Mouse (Mus musculus): Measurements from ENCODE around the gene Insrr. TPM values are rescaled to one million over a fixed set of nuclear protein-coding genes. Genes with fewer than 3 reads are reported as not detected.
"Not testable (repeated sequence)": the region's sequence is repeated elsewhere in the genome, so short reads cannot be mapped to it uniquely, and the experiment has no call there.

Gene Insrr
- polyA plus RNA-seq, 1 experiment from 2014 or later: 0.44 TPM

DNA sequence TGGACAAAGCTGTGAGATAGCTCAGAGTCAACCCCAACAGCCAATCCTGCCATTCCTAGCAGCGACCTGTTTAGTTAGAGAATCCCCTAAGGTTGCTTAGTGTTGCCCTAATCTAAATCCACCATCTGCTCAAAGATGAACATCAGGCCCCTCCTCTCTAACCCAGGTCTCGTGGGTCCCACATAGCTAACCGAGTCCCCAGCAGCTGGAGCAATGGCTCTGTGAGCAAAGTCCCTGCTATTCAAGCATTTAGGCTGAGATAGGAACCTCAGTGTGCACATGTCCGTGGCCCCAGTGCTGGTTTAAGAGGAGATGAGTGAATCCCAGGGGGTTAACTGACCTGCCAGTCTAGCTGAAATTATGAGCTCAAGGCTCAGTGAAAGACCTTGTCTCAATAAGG lies 49.4 kb downstream of the Insrr start:
- no peak overlapping the region for H3K9ac ChIP-seq
- no peak overlapping the region for H3K27ac ChIP-seq
- no peaks in the 10 kb centered on the region for H3K36me3 ChIP-seq
- H3K27me3 ChIP-seq (replicated peaks): no peaks in the 10 kb centered on the region
- ATAC-seq: no peak
- no peaks in the 10 kb centered on the region for H3K9me3 ChIP-seq
- no peaks in the 10 kb centered on the region for H3K4me1 ChIP-seq (replicated peaks)
- no peak overlapping the region for H3K4me2 ChIP-seq (replicated peaks)
- no peak overlapping the region for H3K4me3 ChIP-seq (replicated peaks)
- 68% methylated on average over 4 of the region's 4 CpGs for WGBS

DNA sequence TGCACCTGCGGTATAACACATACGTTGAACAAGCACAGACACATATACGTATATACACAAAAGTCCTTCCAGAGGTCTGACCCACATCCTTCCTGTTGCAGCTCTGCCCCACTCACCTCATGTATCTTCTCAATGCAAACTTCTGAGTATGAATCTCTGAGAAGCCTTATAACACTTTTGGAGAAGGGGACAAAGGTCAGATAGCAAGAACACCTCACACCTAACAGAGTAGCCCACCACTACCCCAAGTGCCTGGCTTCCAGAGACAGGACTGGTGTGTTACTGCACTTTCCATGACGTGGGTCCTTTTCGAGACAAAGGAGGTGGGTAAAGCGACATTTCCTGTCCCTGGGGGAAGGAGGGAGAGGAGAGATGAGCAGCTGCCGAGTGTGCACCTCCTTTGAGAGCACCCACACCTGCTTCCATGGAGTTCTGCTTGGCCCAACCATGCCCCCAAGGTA lies 49.9 kb downstream of the Insrr start, which contains the start of gene Sh2d2a:
Sh2d2a (plus strand) TSS at position 106 of the 461 bp plus-strand sequence.
- Histone ChIP-seq H3K4me3 (replicated peaks) (no peak within 1 kb of the TSS), H3K36me3 (no peaks in the 10 kb centered on the region), H3K9ac (no peak within 1 kb of the TSS), H3K4me1 (replicated peaks) (no peaks in the 10 kb centered on the region), H3K27me3 (replicated peaks) (no peaks in the 10 kb centered on the region), H3K9me3 (no peaks in the 10 kb centered on the region), H3K27ac (no peak within 1 kb of the TSS), H3K4me2 (replicated peaks) (no peak within 1 kb of the TSS)
- no peak for ATAC-seq
- 75% methylated on average over 7 of the region's 7 CpGs for WGBS

DNA sequence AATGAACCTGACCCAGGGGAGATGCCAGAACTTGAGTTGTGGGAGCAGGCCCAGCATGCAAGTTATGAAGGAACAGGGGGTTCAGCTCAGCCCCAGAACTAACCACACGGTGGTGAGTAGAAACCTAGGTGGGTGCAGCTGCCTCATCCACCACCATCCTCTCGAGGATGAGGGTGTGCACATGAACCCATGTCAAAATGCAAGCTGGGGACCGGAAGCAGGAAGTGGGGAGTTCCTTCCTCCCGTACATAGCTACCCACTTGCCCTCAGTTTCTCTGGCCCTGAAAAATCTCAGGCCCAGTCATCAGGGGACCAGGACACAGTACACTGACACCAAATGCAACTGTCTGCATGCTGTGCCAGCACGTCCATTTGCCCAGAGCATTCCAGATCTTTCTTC lies 50.9 kb downstream of the Insrr start:
- no peak overlapping the region for H3K4me2 ChIP-seq (replicated peaks)
- WGBS: 67% methylated on average over 5 of the region's 5 CpGs
- no peaks in the 10 kb centered on the region for H3K9me3 ChIP-seq
- no peak overlapping the region for H3K9ac ChIP-seq
- no peaks in the 10 kb centered on the region for H3K27me3 ChIP-seq (replicated peaks)
- H3K36me3 ChIP-seq: no peaks in the 10 kb centered on the region
- no peak overlapping the region for H3K4me3 ChIP-seq (replicated peaks)
- H3K27ac ChIP-seq: no peak overlapping the region
- H3K4me1 ChIP-seq (replicated peaks): no peaks in the 10 kb centered on the region
- ATAC-seq: no peak

DNA sequence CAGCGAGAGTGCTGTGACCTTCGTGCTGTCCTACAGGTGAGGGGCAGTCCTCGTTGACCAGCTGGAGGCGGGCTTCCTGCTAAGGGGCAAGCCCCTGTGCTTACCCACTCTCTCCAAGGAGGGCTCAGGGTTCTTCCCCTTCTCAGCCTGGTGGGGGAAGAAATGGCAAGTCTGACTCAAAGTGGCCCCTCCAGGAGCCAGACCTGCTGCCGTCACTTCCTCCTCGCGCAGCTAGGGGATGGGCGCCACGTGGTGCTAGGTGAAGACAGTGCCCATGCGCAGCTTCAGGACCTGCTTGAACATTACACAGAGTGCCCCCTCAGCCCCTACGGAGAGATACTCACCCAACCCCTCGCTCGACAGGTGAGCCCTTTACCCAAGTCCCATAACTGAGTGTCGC lies 52.4 kb downstream of the Insrr start:
- 77% methylated on average over 14 of the region's 14 CpGs for WGBS
- no peak overlapping the region for H3K9ac ChIP-seq
- H3K4me3 ChIP-seq (replicated peaks): no peak overlapping the region
- no peak overlapping the region for H3K27ac ChIP-seq
- H3K4me1 ChIP-seq (replicated peaks): no peaks in the 10 kb centered on the region
- no peaks in the 10 kb centered on the region for H3K27me3 ChIP-seq (replicated peaks)
- no peaks in the 10 kb centered on the region for H3K36me3 ChIP-seq
- no peaks in the 10 kb centered on the region for H3K9me3 ChIP-seq
- H3K4me2 ChIP-seq (replicated peaks): no peak overlapping the region
- no peak for ATAC-seq

DNA sequence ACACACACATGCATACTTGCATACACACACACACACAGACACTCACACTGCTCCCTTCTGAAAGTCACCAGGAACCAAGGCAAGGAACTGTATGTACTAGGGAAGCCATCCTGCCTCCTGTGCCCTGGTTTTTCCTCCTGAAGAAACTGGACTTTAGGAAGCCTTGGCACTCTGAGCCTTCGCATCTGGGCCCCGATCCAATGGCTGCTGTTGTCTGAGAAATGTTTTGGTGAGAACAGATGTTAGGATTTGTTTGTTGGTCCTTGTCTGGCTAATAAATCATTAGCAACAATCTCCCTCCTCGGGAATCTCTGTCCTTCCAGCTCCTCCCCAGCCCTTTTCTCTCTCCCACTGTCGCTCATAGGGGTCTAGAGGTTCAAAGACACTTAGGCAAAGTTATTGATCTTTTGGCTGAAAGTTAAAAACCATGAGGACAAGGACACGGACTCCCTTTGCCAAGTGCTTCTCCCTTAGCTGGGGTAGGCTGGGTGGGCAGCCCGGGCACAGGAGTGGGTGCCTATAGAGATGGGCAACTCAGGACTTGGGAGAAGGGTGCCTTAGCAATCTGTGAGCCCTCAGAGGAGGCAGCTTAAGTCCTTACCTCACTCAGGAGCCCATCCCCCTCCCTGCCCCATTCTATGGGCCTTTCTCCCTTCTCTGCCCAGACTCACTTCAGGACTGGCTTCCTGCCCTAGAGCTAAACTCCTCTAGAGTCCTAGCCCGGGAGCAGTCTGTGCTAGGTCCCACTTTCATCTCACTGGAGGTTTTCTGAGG lies 58.2 kb downstream of the Insrr start:
- ATAC-seq: no peak

DNA sequence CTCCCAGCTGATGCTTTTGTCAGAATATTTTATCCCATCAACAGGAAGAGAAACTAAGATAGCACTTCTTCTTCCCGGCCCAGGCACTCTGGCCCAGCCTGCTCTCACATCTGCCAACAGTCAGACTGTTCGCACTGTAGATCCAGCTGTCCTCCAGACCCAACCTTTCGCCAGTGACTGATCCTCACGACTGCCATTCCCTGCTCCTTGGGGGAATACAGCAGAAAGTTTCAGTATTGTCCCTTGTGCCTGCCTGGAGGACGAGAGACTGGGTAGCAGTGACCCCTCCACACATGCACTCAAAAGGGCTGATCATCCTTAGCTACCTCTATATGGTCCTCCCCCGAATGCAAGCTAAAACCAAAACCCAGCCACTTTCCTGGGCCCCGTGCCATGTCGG lies 59.2 kb downstream of the Insrr start:
- H3K4me1 ChIP-seq (replicated peaks): 0 out of 2 replicates have a peak, but pooled peaks cover 4% of the 10 kb centered on the region
- no peak for ATAC-seq
- no peak overlapping the region for H3K4me2 ChIP-seq (replicated peaks)
- H3K27ac ChIP-seq: no peak overlapping the region
- no peaks in the 10 kb centered on the region for H3K27me3 ChIP-seq (replicated peaks)
- 82% methylated on average over 8 of the region's 8 CpGs for WGBS
- peaks cover 27% of the 10 kb centered on the region for H3K36me3 ChIP-seq
- no peaks in the 10 kb centered on the region for H3K9me3 ChIP-seq
- H3K4me3 ChIP-seq (replicated peaks): no peak overlapping the region
- no peak overlapping the region for H3K9ac ChIP-seq

More for the DNA sequence above, 58.2 kb downstream of the Insrr start:
- Histone ChIP-seq H3K9me3 (no peaks in the 10 kb centered on the region), H3K27ac (no peak overlapping the region), H3K4me3 (replicated peaks) (no peak overlapping the region), H3K27me3 (replicated peaks) (no peaks in the 10 kb centered on the region), H3K9ac (no peak overlapping the region), H3K4me2 (replicated peaks) (no peak overlapping the region), H3K4me1 (replicated peaks) (0 out of 2 replicates have a peak, but pooled peaks cover 4% of the 10 kb centered on the region), H3K36me3 (peaks cover 27% of the 10 kb centered on the region)
- 43% methylated on average over 7 of the region's 7 CpGs for WGBS

DNA sequence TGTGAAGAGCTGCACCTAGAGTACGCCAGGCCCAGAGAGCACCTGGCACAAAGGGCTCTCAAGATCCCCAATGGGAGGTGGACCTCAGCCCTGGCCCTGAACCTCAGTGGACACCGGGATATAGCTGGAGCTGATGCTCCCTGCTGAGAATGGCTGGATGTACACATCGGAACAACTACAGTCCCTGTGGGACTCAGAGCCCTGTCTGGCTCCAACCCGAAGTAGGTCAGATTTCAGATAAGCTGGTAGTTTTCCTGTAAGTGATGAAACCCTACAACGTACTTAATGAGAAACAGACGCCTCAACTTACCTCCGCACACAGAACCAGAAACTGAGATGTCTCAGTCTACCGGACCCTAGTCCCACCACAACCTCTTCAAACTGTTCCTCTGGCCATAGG lies 60.9 kb downstream of the Insrr start:
- Histone ChIP-seq H3K4me1 (replicated peaks) (0 out of 2 replicates have a peak, but pooled peaks cover 4% of the 10 kb centered on the region), H3K27me3 (replicated peaks) (no peaks in the 10 kb centered on the region), H3K27ac (no peak overlapping the region), H3K9ac (no peak overlapping the region), H3K36me3 (peaks cover 35% of the 10 kb centered on the region), H3K4me2 (replicated peaks) (no peak overlapping the region), H3K9me3 (no peaks in the 10 kb centered on the region), H3K4me3 (replicated peaks) (no peak overlapping the region)
- WGBS: 95% methylated on average over 8 of the region's 8 CpGs
- ATAC-seq: no peak

DNA sequence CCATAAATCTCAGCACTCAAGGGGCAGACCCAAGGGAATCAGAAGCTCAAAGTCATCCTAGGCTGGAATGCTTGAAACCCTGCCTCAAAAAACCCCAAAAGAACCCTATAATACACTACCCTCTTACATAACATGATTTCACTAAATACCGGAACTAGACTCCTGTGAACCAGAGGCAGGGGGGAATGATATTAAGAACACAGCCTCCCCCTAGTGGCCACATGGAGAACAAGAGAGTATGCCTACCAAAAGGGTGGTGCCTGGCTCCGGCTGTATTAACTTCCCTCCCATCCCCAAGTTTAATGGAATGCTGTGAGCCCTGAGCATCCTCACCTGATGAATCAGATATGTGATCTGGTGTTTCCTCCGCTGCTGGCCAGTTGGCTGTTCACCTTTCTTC lies 63.1 kb downstream of the Insrr start:
- H3K9ac ChIP-seq: no peak overlapping the region
- H3K27ac ChIP-seq: no peak overlapping the region
- no peaks in the 10 kb centered on the region for H3K9me3 ChIP-seq
- 0 out of 2 replicates have a peak, but pooled peaks cover 3% of the 10 kb centered on the region for H3K4me1 ChIP-seq (replicated peaks)
- H3K4me3 ChIP-seq (replicated peaks): no peak overlapping the region
- WGBS: 23% methylated on average over 3 of the region's 3 CpGs
- H3K27me3 ChIP-seq (replicated peaks): no peaks in the 10 kb centered on the region
- H3K4me2 ChIP-seq (replicated peaks): no peak overlapping the region
- peaks cover 44% of the 10 kb centered on the region for H3K36me3 ChIP-seq
- no peak for ATAC-seq

DNA sequence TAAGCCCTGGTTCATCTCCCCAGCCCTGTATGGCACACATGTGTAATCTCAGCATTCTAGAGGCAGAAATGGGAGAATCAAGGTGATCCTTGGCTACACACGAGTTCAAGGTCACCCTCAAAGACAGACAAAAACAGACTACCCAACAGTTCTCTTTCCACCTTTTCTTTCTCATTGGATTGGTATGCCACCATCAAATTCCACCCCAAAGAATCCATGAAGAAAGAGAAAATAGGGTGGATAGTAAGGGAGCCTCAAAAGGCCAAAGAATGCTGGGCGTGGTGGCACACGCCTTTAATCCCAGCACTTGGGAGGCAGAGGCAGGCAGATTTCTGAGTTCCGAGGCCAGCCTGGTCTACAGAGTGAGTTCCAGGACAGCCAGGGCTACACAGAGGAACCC lies 67.4 kb downstream of the Insrr start:
- not testable (repeated sequence) for H3K9ac ChIP-seq; H3K27ac ChIP-seq; H3K27me3 ChIP-seq (replicated peaks); H3K4me1 ChIP-seq (replicated peaks); H3K4me2 ChIP-seq (replicated peaks); H3K9me3 ChIP-seq; ATAC-seq; H3K4me3 ChIP-seq (replicated peaks)
- peaks cover 39% of the 10 kb centered on the region for H3K36me3 ChIP-seq
- 92% methylated on average over 4 of the region's 4 CpGs for WGBS

Other genes starting within 250 kb of the Insrr start
- 13.7 and 14.4 TPM in 2 replicates for gene Arhgef11, start 179.4 kb upstream of the Insrr start, polyA plus RNA-seq (2015; fragmentation: Nextera tagmentation; extraction: Ambion mirVana)
- 0.36 and 0.48 TPM in 2 replicates for gene Lrrc71, start 48.3 kb upstream of the Insrr start, polyA plus RNA-seq (2015; fragmentation: Nextera tagmentation; extraction: Ambion mirVana)
- 2.5 and 3.2 TPM in 2 replicates for gene Ntrk1, start 1.8 kb upstream of the Insrr start, polyA plus RNA-seq (2015; fragmentation: Nextera tagmentation; extraction: Ambion mirVana)
- 22.6 and 29.5 TPM in 2 replicates for gene Pear1, start 27.4 kb downstream of the Insrr start, polyA plus RNA-seq (2015; fragmentation: Nextera tagmentation; extraction: Ambion mirVana)
- 0.24 and 0.43 TPM in 2 replicates for gene Sh2d2a, start 49.8 kb downstream of the Insrr start, polyA plus RNA-seq (2015; fragmentation: Nextera tagmentation; extraction: Ambion mirVana)
- 13.1 TPM in 2 replicates for gene Prcc, start 88.7 kb downstream of the Insrr start, polyA plus RNA-seq (2015; fragmentation: Nextera tagmentation; extraction: Ambion mirVana)
- 227 and 229 TPM in 2 replicates for gene Hdgf, start 109.4 kb downstream of the Insrr start, polyA plus RNA-seq (2015; fragmentation: Nextera tagmentation; extraction: Ambion mirVana)
- gene Mrpl24, start 122.6 kb downstream of the Insrr start, polyA plus RNA-seq (2015; fragmentation: Nextera tagmentation; extraction: Ambion mirVana): 74.2 and 79.2 TPM in 2 replicates
- gene Isg20l2, start 133.4 kb downstream of the Insrr start, polyA plus RNA-seq (2015; fragmentation: Nextera tagmentation; extraction: Ambion mirVana): 46.7 and 49.9 TPM in 2 replicates
- 15.8 and 16.3 TPM in 2 replicates for gene Rrnad1, start 133.8 kb downstream of the Insrr start, polyA plus RNA-seq (2015; fragmentation: Nextera tagmentation; extraction: Ambion mirVana)
- gene Crabp2, start 151.7 kb downstream of the Insrr start, polyA plus RNA-seq (2015; fragmentation: Nextera tagmentation; extraction: Ambion mirVana): 7.0 and 8.2 TPM in 2 replicates
- gene Nes, start 174.1 kb downstream of the Insrr start, polyA plus RNA-seq (2015; fragmentation: Nextera tagmentation; extraction: Ambion mirVana): 17.0 and 20.0 TPM in 2 replicates
- gene Bcan, start 203.3 kb downstream of the Insrr start, polyA plus RNA-seq (2015; fragmentation: Nextera tagmentation; extraction: Ambion mirVana): 0.15 and 0.54 TPM in 2 replicates
- not detected in 2 replicates for gene Hapln2, start 230.6 kb downstream of the Insrr start, polyA plus RNA-seq (2015; fragmentation: Nextera tagmentation; extraction: Ambion mirVana)
- 36.7 and 40.3 TPM in 2 replicates for gene Gpatch4, start 246.2 kb downstream of the Insrr start, polyA plus RNA-seq (2015; fragmentation: Nextera tagmentation; extraction: Ambion mirVana)